Mouse (Mus musculus) spleen, postnatal 36 days (tissue): ENCODE results near the gene Pusl1.

ENCODE experiments used
- DNase-seq, 2 experiments: peaks; one replicate each; pipeline ENCODE4 v3.0.0; 2022; ENCODE audit warnings: low spot score in 2 of 2, mixed read lengths in 1 of 2

Gene Pusl1

GRCm38 (mm10) chr4:155887674-155888073 lies 3.9 kb downstream of the Pusl1 start:
- no peak for DNase-seq

- no peak for DNase-seq
Observed at GRCm38 (mm10) chr4:155886330-155886729, 5.3 kb downstream of the Pusl1 start.

GRCm38 (mm10) chr4:155883587-155883986 lies 8.0 kb downstream of the Pusl1 start:
- DNase-seq = no peak

DNA sequence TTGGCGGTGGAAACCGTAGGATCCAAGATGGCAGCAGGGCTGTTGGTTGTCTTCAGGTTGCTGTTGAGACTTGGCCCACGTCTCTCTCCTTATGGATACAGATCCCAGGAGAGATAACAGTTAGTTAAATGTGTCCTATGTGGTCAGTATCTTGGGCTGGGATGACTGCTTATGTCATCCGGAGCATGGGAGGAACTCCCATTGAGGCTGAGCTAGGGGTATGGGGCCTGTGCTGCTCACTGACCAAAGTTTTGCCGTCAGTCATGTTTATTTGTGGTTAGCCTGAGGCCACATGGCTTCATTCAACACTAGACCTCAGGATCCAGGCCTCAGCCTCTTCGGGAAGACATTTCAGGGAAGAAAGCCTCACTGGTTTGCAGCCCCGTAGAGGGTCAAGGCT lies 20.2 kb downstream of the Pusl1 start:
- no peak for DNase-seq

- DNase-seq = peak; percentile 96 to 97
Observed at GRCm38 (mm10) chr4:155869317-155870033, 22.1 kb downstream of the Pusl1 start, which contains the start of the genes Cptp and Ints11. TSS of gene Cptp (minus strand) at chr4:155869440. TSS of gene Ints11 (plus strand) at chr4:155869546.

- peak in 1 of 2 experiments; percentile 14 for DNase-seq
Observed at GRCm38 (mm10) chr4:155868614-155869298, 22.8 kb downstream of the Pusl1 start.

DNA sequence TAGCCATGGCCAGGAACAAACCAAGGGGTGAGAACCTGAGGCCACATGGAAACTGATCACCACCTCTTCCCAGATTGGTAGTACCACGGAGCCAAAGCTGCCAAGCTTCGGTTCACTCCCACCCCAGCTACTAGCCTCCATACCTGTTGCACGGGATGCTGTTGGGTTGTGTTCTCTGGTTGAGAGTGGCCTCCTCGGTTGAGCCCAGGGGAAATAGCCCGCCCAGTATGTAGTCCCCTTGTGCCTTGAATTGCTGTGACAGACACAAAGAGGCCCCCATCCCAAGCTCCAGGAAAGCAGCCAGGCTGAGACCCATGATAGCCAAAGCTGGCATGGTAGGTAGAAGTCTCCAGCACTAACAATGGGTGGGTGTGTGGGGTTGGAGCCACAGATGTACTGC lies 28.6 kb downstream of the Pusl1 start, which contains the start of gene Tas1r3:
TSS of gene Tas1r3 (minus strand) at position 362 of the 400 bp plus-strand sequence.
- DNase-seq = no peak

DNA sequence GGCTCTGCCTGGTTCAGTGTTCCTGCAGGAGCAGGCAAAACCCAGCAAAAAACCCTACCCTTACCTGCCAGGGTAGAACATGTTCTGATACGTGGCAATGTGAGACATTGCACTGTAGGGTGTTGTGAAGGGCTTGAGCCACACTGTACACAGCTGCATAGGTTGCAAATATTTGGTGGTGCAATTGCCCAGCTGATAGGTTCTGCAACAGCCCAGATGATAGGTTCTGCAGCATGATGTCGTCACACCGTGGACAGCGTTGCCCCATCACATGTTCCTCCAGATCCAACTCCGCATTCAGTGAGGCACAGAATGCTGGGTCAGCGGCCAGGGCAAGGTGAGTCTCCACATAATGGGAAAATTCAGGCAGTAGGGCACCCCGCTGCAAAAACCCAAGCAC lies 29.8 kb downstream of the Pusl1 start:
- no peak for DNase-seq

GRCm38 (mm10) chr4:155859318-155859717 lies 32.3 kb downstream of the Pusl1 start:
- no peak for DNase-seq

DNA sequence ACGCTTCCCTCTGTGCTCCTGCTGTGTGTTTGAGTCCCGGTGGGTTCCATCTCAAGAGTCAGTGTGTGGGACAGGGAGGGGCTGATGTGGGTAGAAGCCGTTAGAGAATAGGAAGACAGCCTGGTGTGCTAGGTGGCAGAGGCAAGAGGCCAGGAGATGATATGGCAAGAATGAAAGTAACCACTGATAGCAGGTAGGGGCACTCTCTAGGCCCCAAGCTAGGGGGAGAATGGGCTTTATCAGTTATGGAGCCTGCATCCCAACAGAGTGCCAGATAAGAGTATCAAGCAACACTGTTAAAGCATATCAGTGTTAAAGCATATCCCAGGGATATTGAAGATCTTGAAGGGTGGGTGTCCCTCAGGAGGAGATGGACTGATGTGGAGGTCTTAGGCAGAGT lies 34.7 kb downstream of the Pusl1 start:
- DNase-seq = no peak

DNA sequence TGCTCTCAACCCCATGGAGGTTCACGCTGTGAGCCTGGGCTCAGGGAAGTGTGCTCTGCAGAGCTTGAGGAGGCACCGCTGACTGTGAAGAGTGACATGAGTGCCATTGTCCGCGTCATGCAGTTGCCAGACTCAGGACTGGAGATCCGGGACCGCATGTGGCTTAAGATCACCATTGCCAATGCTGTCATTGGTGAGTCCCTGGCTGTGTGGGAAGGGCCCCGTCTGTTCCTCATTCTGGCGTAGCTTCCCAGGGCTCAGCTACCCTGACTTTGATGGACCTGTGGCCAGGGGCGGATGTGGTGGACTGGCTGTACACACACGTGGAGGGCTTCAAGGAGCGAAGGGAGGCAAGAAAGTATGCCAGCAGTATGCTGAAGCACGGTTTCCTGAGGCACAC lies 35.5 kb downstream of the Pusl1 start:
- DNase-seq = no peak

- DNase-seq = no peak
Observed at GRCm38 (mm10) chr4:155854991-155855390, 36.6 kb downstream of the Pusl1 start.

DNA sequence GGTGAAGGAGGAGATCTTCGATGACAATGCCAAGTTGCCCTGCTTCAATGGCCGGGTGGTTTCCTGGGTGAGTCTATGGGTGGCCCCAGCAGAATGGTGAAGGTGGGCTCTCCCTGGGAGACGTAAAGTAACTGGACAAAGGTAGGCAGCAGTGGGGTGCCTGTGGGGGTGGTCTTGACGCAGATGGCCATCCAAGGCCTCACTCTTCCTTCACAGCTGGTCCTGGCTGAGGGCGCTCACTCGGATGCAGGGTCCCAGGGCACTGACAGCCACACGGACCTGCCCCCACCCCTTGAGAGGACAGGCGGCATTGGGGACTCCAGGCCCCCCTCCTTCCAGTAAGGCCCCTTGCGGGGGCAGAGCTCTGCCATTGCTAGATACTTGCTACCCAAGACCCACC lies 38.2 kb downstream of the Pusl1 start:
- DNase-seq = no peak

GRCm38 (mm10) chr4:155851951-155852411 lies 39.6 kb downstream of the Pusl1 start:
- no peak for DNase-seq

GRCm38 (mm10) chr4:155851368-155851767 lies 40.2 kb downstream of the Pusl1 start:
- DNase-seq = no peak

- DNase-seq = no peak
Observed at GRCm38 (mm10) chr4:155849792-155850451, 41.7 kb downstream of the Pusl1 start.

DNA sequence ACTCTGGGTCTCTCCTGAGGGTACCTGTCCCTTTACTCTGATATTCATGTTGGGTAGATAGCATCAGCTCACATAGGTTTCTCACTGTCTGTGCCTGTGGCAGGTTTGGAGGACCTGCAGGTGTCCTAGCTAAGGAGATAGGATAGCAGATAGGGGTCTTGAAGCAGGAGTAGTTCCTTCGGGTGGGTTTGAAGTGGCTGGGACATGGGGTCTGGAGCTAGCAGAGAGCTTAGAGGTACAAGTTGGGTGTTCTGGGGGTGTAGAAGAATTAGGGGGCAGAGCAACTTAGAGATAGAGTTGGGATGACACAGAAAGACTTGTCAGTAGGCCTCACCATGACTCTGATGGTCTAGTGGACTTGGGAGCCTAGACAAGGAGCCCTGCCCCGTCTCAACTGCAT lies 42.2 kb downstream of the Pusl1 start:
- DNase-seq = no peak

- DNase-seq = no peak
Observed at GRCm38 (mm10) chr4:155848434-155849095, 43.0 kb downstream of the Pusl1 start.

DNA sequence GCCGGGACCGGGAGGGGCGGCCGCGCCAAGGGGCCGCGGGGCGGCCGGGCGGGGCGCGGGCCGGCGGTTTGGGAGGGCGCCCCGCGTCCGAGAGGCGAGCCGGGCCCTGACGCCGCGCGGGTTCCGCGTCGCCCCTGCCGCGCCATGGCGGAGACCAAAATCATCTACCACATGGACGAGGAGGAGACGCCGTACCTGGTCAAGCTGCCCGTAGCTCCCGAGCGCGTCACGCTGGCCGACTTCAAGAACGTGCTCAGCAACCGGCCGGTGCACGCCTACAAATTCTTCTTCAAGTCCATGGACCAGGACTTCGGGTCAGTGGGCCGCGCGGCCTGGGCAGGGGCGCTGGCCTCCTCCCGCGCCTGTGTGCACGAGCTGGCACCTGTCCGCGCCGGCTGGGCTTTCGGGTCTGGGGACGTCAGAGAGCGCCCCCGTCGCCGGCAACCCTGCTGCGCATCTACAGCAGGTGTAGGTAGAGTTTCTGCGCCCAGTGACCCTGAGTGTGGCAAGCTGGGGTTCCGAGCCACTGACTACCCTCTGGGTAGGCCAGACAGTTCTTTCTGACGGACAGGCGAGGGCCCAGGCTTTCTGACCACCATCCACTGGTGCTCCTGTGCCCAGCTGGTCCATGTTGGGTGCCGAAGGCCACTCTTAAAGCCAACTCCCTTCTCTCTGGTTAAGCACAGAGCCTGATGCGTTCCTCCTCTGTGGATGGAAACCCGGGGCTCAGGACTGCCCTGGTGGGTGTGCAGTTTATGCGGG lies 43.8 kb downstream of the Pusl1 start:
- peak; percentile 24 to 38 for DNase-seq

- DNase-seq = peak; percentile 87 to 88
Observed at GRCm38 (mm10) chr4:155846871-155847578, 44.6 kb downstream of the Pusl1 start, which contains the start of gene Dvl1. TSS of gene Dvl1 (plus strand) at chr4:155847402.
